ENCODE assay signal across 10 mouse cellular contexts in the genomic region with DNA sequence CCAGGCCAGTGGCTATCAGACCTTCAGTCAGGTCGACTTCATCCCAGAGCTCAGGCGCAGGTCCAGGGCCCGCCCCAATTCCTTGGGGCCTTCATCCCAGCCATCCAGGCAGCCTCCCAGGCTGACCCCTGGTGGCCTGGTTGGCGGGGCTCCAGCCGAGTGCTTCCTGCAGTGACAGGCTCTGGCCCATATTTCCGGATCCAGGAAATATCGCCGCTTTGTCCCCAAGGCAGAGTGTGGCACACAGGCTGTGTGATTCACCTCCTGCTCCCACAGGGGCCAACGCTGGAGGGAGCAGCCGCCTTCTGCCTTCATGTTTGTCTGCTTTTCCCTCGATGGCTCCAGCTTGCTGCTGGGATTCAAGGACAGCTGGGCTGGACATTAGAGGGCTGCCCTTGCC. TPM values are rescaled to one million over a fixed set of nuclear protein-coding genes. Genes with fewer than 3 reads are reported as not detected.
A peak's percentile ranks its signal among the peaks of the same experiment; 100 is the strongest.
DNase-seq lines count a peak whose midpoint lies in the region; ATAC-seq and TF ChIP-seq lines count a peak whose summit lies in the region.
"Had no signal": no experiment of that assay in that cellular context is flagged by ENCODE, and none has a peak within 500 bp of the region (broad histone marks: within the 10 kb centered on the region; RNA-seq: fewer than 3 reads in every experiment).

No protein-coding gene starts in this region.

- peaks cover 19% of the 10 kb centered on the region; the same call in 1 of the 2 replicates for H3K36me3 ChIP-seq in hindbrain, postnatal 0 days (ENCODE audit: insufficient read depth, low read length)
- 0 out of 2 replicates have a peak, but pooled peaks cover 5% of the 10 kb centered on the region for H3K36me3 ChIP-seq in liver, embryonic 16.5 days (ENCODE audit: control insufficient read depth, insufficient read depth)

- ATAC-seq in hindbrain, postnatal 0 days = no peak
- ATAC-seq in liver, embryonic 16.5 days (ENCODE audit: low read depth) = 0 out of 2 replicates have a peak, but pooled peaks have one; percentile 35

- peak overlapping the region; percentile 4; the same call in 1 of the 2 replicates for H3K27ac ChIP-seq in hindbrain, postnatal 0 days
- H3K27ac ChIP-seq in liver, embryonic 16.5 days (ENCODE audit: low read length) = no peak overlapping the region

- no peak overlapping the region for H3K9ac ChIP-seq in hindbrain, postnatal 0 days (replicated peaks; ENCODE audit: low read length)
- H3K9ac ChIP-seq in liver, embryonic 16.5 days (ENCODE audit: low read depth, low read length) = no peak overlapping the region

- H3K9me3 ChIP-seq in hindbrain, postnatal 0 days (ENCODE audit: low read length) = no peaks in the 10 kb centered on the region
- no peaks in the 10 kb centered on the region for H3K9me3 ChIP-seq in liver, embryonic 16.5 days (replicated peaks; ENCODE audit: control insufficient read depth, low read length)
- H3K9me3 ChIP-seq: G1E had no signal

- H3K4me2 ChIP-seq in hindbrain, postnatal 0 days (ENCODE audit: low read depth, low read length) = no peak overlapping the region
- H3K4me2 ChIP-seq in liver, embryonic 16.5 days (ENCODE audit: low read depth, low read length) = no peak overlapping the region

- no peak for TF ChIP-seq CTCF in hindbrain, postnatal 0 days (IDR thresholded peaks at IDR 0.05; ENCODE audit: low read depth)

- 31% methylated on average over 11 of the region's 11 CpGs for WGBS in hindbrain, postnatal 0 days
- WGBS in liver, embryonic 16.5 days (ENCODE audit: insufficient replicate concordance) = 51% methylated on average over 11 of the region's 11 CpGs

- DNase-seq in layer of hippocampus, adult 11-12 months (ENCODE audit: low spot score) = peak; percentile 58
- no peak for DNase-seq in layer of hippocampus, adult 18-20 months (ENCODE audit: low spot score in 2 of 2)
- DNase-seq in adrenal gland, postnatal 25 days = peak; percentile 97
- peak; percentile 88 for DNase-seq in gastrocnemius, adult 18-20 months (ENCODE audit: low spot score)
- peak; percentile 39 for DNase-seq in hindbrain, postnatal 0 days (ENCODE audit: low spot score)
- DNase-seq in testis, postnatal 10 days (ENCODE audit: low spot score) = peak; percentile 91
- no peak for DNase-seq in right cerebral cortex, adult 18-20 months

- no peaks in the 10 kb centered on the region for H3K27me3 ChIP-seq in hindbrain, postnatal 0 days (ENCODE audit: insufficient read depth, low read length)
- H3K27me3 ChIP-seq in liver, embryonic 16.5 days (ENCODE audit: control insufficient read depth, insufficient read depth, low read depth, low read length) = no peaks in the 10 kb centered on the region

- H3K4me3 ChIP-seq in hindbrain, postnatal 0 days (ENCODE audit: low read length) = no peak overlapping the region
- H3K4me3 ChIP-seq in liver, embryonic 16.5 days (ENCODE audit: low read depth, low read length) = no peak overlapping the region

- H3K4me1 ChIP-seq in hindbrain, postnatal 0 days (ENCODE audit: insufficient read depth, low read length) = no peaks in the 10 kb centered on the region
- no peaks in the 10 kb centered on the region for H3K4me1 ChIP-seq in liver, embryonic 16.5 days (ENCODE audit: control insufficient read depth, low read depth, low read length)

RNA-seq across cellular contexts. Expression of a gene that starts 8.6 kb away (rescaled TPM):
- total RNA-seq in layer of hippocampus, adult 18-20 months (2021) = 10 to 100 TPM; 30.4 to 36.1 TPM
- 26.5 and 28.7 TPM in 2 replicates for total RNA-seq in adrenal gland, postnatal 25 days (2021)
- total RNA-seq in gastrocnemius, adult 18-20 months (2021) = 10 to 100 TPM; 10.0 to 10.5 TPM
- 36.1 and 58.5 TPM in 2 replicates for total RNA-seq in hindbrain, postnatal 0 days (2014; rRNA removed)
- polyA plus RNA-seq in hindbrain, postnatal 0 days (2015; fragmentation: Nextera tagmentation; extraction: Ambion mirVana) = 12.1 and 15.5 TPM in 2 replicates
- polyA plus RNA-seq in liver, embryonic 16.5 days (2015; fragmentation: Nextera tagmentation; extraction: Ambion mirVana) = 5.3 and 5.4 TPM in 2 replicates

RNA-seq across cellular contexts. Expression of a gene that starts 10.7 kb away (rescaled TPM):
- total RNA-seq in layer of hippocampus, adult 18-20 months (2021) = 10 to 100 TPM; 48.4 to 49.2 TPM
- 17.3 and 23.3 TPM in 2 replicates for total RNA-seq in adrenal gland, postnatal 25 days (2021)
- total RNA-seq in gastrocnemius, adult 18-20 months (2021) = 10 to 100 TPM; 14.6 to 16.0 TPM
- total RNA-seq in hindbrain, postnatal 0 days (2014; rRNA removed) = 78.6 and 80.5 TPM in 2 replicates
- 4.7 and 5.3 TPM in 2 replicates for polyA plus RNA-seq in hindbrain, postnatal 0 days (2015; fragmentation: Nextera tagmentation; extraction: Ambion mirVana)
- 0.07 and 0.14 TPM in 2 replicates for polyA plus RNA-seq in liver, embryonic 16.5 days (2015; fragmentation: Nextera tagmentation; extraction: Ambion mirVana)

RNA-seq across cellular contexts. Expression of a gene that starts 15.1 kb away (rescaled TPM):
- 1 to 10 TPM; 7.4 to 7.9 TPM for total RNA-seq in layer of hippocampus, adult 18-20 months (2021)
- 167 and 192 TPM in 2 replicates for total RNA-seq in adrenal gland, postnatal 25 days (2021)
- 10 to 100 TPM; 11.1 to 12.0 TPM for total RNA-seq in gastrocnemius, adult 18-20 months (2021)
- total RNA-seq in hindbrain, postnatal 0 days (2014; rRNA removed) = 8.0 and 8.3 TPM in 2 replicates
- polyA plus RNA-seq in hindbrain, postnatal 0 days (2015; fragmentation: Nextera tagmentation; extraction: Ambion mirVana) = 10.2 and 15.3 TPM in 2 replicates
- 18.2 and 20.3 TPM in 2 replicates for polyA plus RNA-seq in liver, embryonic 16.5 days (2015; fragmentation: Nextera tagmentation; extraction: Ambion mirVana)
- total RNA-seq: hematopoietic stem cell, adult 5-6 weeks had no signal

RNA-seq across cellular contexts. Expression of a gene that starts 27.5 kb away (rescaled TPM):
- 10 to 100 TPM; 82.5 to 91.6 TPM for total RNA-seq in layer of hippocampus, adult 18-20 months (2021)
- total RNA-seq in adrenal gland, postnatal 25 days (2021) = 62.5 and 64.7 TPM in 2 replicates
- 10 to 100 TPM; 28.4 to 31.7 TPM for total RNA-seq in gastrocnemius, adult 18-20 months (2021)
- 191 and 195 TPM in 2 replicates for total RNA-seq in hindbrain, postnatal 0 days (2014; rRNA removed)
- 241 and 246 TPM in 2 replicates for polyA plus RNA-seq in hindbrain, postnatal 0 days (2015; fragmentation: Nextera tagmentation; extraction: Ambion mirVana)
- 32.1 and 32.8 TPM in 2 replicates for polyA plus RNA-seq in liver, embryonic 16.5 days (2015; fragmentation: Nextera tagmentation; extraction: Ambion mirVana)

RNA-seq across cellular contexts. Expression of a gene that starts 29.0 kb away (rescaled TPM):
- total RNA-seq in layer of hippocampus, adult 18-20 months (2021) = not detected
- total RNA-seq in adrenal gland, postnatal 25 days (2021) = not detected in 2 replicates
- not detected for total RNA-seq in gastrocnemius, adult 18-20 months (2021)
- total RNA-seq in hindbrain, postnatal 0 days (2014; rRNA removed) = 0.58 TPM in 1 of 2 replicates, not detected in the other
- polyA plus RNA-seq in hindbrain, postnatal 0 days (2015; fragmentation: Nextera tagmentation; extraction: Ambion mirVana) = 0.13 and 0.34 TPM in 2 replicates
- polyA plus RNA-seq in liver, embryonic 16.5 days (2015; fragmentation: Nextera tagmentation; extraction: Ambion mirVana) = 0.19 and 0.20 TPM in 2 replicates
- total RNA-seq: hematopoietic stem cell, adult 5-6 weeks had no signal
- polyA plus RNA-seq: G1E had no signal

Comparison
In these comparisons a context has a peak if more than half of its experiments do, and no peak if none do; other contexts are left out.
1. DNase-seq: peak in layer of hippocampus, adult 11-12 months (single experiment), adrenal gland, postnatal 25 days (single experiment), gastrocnemius, adult 18-20 months (single experiment), hindbrain, postnatal 0 days (single experiment) and testis, postnatal 10 days (single experiment); none in layer of hippocampus, adult 18-20 months (0 of 2) and right cerebral cortex, adult 18-20 months (single experiment).
2. RNA of a gene that starts 15.1 kb away (total RNA-seq): 167 to 192 TPM in adrenal gland, postnatal 25 days; 11.1 to 12.0 TPM in gastrocnemius, adult 18-20 months, 8.0 to 8.3 TPM in hindbrain, postnatal 0 days and 7.4 to 7.9 TPM in layer of hippocampus, adult 18-20 months; every median in the first group is over 10 times any median in the second.